Mouse (Mus musculus) adrenal gland, postnatal 25 days (tissue): ENCODE measurements around the gene Itga1. TPM values are rescaled to one million over a fixed set of nuclear protein-coding genes. Genes with fewer than 3 reads are reported as not detected.

Experiments used
- DNase-seq: peaks from one replicate; pipeline ENCODE4 v3.0.0; 2021; ENCODE audit warnings: mixed read lengths
- long read RNA-seq: library from polyadenylated mRNA; stranded (forward); transcript quantifications from one replicate; pipeline ENCODE4 v2.0.0, GENCODE M21; 2021
- total RNA-seq: library from RNA; stranded (reverse); gene quantifications from 2 replicates; pipeline ENCODE4 v1.2.3, GENCODE M21; 2021

Gene Itga1
- 28.1 and 28.9 TPM in 2 replicates for total RNA-seq
- long read RNA-seq, full-length matches to known transcripts = 3 of 11 reads
- long read RNA-seq, partial matches to known transcripts = 6 of 11 reads
- long read RNA-seq, other reads (novel, unspliced or antisense) = 2 of 11 reads

DNA sequence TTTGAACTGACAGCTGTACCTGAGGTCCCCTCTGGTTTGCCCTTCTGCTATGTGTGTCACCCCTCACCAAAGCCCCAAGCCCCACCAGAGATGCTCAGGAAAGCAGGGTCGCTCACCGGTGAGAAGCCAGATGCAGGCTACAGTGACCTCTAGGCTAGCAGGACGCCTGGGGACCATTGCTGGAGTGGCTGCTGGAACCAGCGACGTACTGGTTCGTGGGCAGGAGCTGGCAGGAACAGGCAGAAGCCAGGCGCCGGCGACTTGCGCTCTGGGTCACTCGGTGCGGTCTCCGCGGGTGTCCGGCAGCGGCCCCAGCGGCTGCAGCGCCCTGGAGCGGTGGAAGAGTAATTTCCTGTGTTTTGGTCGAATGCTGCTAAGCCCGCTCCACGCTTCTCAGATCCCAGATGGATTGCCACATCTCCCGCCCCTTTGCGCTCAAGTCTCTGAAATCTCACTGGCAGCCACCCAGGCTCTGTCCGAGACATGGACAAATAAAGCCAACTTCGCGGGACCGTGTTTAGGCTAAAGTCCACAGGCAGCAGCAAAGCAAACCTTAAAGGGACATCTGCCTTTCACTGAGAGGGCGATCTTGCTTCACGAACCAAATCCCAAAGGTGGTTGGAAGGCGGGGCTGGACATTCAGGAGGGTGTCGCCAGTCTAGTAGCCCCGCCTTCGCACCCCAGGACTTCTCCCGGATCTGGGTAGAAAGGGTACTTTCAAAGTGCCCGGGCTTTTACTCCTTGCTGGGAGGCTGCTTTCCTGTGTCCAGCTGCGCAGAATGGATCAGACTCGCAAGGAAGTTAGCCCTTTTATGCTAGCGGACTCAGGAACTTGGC lies at the start of gene Itga1, which contains the start of gene Gm49395:
TSS of gene Itga1 (minus strand) at position 610 of the 837 bp plus-strand sequence.
TSS of gene Gm49395 (minus strand) at position 567 of the 837 bp plus-strand sequence.
- peak; percentile 77 for DNase-seq

DNA sequence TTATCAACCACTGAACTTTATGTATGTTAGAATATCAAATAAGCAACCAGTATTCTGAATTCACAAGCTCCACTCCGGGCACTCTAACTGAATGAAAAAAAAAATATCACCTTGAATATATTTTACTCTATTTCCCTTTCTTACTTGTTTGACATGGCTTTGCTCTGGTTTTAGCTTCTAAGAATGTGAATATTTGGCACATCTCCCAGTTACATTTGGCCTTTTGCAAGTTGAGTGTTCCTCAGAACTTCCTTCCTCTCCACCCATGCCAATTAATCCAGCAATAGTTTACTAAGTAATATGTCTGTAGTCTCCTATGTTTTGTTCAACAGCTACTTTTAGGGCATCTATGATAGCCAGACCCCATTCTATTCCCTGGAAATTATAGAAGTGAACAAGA lies 48.8 kb upstream of the Itga1 start:
- DNase-seq = no peak

DNA sequence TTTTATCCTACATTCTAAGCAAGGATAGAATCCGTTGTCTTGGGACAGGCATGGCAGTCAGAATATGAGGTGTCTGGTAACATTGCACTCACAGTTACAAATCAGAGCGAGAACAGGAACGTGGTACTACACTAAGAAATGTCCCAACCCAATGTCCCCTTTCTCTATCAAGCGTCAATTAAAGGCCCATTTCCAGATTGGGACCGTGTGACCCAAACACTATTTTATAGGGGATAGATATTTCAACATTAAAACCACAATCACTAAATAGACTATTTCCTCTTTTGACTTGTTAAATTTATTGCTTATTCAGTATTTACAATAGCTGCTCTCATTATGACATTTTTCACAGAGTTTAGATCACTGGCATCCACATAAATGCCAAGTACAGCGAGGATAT lies 48.1 kb upstream of the Itga1 start:
- DNase-seq = no peak

- no peak for DNase-seq
Measured at GRCm38 (mm10) chr13:115143575-115143974, 41.8 kb upstream of the Itga1 start.

GRCm38 (mm10) chr13:115142066-115142465 lies 40.3 kb upstream of the Itga1 start:
- no peak for DNase-seq

- no peak for DNase-seq
Measured at GRCm38 (mm10) chr13:115138513-115138912, 36.7 kb upstream of the Itga1 start.

DNA sequence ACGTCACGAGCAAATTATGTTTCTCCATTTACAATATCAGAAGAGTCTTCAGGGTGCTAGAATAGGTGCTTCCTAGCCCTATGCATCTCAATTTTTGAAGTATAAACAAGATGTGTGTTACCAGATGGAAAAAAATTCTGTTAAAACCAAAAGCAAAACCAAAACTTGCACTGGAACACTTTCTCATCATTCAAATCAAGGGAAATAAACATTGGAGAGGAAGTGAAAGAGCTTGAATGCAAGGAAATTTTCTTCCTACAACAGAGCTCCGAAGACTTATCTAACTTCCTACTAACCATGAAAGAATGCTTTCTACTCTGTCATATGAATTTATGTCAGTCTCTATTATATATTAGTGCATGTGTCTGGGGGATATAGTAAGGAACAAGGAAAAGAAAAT lies 35.0 kb upstream of the Itga1 start:
- no peak for DNase-seq

DNA sequence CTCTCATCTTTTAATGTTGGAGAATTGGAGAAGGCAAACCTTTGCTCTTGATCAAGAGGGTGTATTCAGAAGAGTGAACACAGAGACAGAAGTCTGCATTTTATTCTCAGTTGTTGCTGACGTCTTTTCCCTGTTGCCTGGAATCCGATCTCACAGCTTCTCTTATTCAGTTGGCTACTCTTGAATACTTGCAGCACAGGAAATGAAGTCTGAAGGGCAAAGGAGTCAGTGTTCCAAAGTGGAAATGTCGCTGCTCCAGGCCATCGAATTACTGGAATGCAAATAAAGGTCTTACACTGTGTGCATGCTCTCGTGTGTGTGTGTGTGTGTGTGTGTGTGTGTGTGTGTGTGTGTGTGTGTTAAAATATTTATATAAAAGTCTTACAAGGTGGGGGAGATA lies 30.7 kb upstream of the Itga1 start:
- DNase-seq = no peak

DNA sequence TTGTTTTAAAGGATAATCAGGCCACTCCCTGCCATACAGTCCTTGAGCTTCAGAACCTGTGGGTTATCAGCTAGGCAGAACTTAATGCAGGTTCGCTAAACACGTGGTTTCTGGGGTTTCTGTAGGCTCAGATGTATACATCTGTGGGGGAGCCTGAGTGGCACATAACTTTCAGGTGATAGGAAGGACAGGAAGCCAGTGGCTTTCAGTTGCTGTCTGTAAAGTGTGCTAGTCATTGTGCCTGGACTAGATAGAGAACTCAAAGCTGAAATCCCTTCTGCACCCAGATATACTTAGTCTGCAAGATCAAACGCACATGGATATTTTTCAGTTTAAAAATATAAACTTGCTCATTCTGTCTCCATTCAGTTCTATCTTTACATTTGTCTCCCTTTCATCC lies 29.6 kb upstream of the Itga1 start:
- DNase-seq = no peak

- DNase-seq = no peak
Measured at GRCm38 (mm10) chr13:115130035-115130434, 28.3 kb upstream of the Itga1 start.

GRCm38 (mm10) chr13:115127826-115128225 lies 26.1 kb upstream of the Itga1 start:
- DNase-seq = no peak

DNA sequence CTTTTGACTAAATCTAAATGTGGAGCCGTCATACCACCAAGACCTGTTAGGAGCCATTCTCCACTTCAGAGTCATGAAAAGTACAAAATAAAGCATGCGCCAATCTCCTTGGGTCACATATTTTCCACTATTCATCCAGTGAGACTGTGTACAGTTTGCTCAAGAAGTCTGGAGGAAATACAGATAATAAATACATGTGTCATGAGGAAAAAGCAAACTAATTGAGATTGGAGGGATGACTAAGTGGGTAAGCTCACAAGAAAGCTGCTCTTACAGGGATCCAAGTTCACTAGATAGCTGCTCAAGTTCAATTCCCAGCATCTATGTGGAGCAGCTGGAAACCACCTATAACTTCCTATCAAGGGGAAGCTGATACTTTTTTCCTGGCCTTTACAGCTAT lies 24.8 kb upstream of the Itga1 start:
- no peak for DNase-seq

DNA sequence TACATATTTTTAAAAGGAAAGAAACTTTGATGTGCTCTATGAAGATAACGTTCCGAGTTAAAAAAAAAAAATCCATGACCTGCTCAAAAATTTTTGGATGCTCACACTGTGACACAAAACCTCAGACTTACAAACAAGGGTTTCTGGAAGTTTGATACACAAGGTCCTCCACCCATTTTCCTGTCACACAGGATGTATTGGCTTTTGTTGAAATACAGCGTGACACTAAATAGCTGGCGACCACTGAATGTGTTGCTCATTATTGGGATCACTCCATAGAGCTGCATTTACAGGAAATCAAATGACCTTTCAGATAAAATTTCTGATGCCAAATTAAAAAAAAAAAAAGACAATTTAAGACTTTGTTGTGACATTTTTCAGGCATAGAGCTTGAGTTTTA lies 23.4 kb upstream of the Itga1 start:
- no peak for DNase-seq

GRCm38 (mm10) chr13:115124521-115124920 lies 22.8 kb upstream of the Itga1 start:
- peak; percentile 59 for DNase-seq

DNA sequence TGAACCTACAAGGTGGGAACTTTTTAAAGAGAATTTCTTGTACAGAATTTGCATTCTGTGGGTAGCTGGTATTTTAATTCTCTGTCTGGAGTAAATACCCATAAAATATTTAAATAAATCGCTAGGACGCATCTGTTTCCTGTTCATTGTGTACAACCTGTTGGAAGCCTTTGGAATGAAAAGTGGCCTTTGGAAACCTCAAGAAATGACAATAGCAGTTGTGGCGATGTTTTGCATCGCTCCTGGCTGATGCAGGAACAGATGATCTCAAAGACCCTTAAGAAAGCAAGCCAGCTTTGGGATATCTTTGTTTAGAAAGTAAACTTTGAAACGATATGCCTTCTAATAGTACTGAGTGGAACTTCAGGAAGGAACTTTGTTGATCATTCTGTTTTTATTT lies 17.0 kb upstream of the Itga1 start:
- DNase-seq = no peak

DNA sequence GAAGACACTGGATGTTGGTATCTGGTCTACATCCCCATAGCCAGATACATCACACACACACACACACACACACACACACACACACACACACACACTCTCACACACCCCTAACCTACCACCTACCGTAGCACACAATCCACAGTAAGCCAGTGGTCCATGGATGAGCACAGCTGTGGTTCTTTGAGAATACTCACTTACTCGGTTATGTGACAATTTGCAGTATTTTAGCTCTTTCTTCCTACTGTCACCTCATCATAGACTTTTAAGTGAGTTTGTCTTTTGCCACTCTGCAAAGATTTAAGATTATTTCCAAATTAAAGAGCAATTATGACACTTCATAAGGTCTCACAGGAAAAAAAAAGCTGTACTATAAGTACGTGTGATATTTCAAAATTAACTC lies 16.4 kb upstream of the Itga1 start:
- DNase-seq = no peak

DNA sequence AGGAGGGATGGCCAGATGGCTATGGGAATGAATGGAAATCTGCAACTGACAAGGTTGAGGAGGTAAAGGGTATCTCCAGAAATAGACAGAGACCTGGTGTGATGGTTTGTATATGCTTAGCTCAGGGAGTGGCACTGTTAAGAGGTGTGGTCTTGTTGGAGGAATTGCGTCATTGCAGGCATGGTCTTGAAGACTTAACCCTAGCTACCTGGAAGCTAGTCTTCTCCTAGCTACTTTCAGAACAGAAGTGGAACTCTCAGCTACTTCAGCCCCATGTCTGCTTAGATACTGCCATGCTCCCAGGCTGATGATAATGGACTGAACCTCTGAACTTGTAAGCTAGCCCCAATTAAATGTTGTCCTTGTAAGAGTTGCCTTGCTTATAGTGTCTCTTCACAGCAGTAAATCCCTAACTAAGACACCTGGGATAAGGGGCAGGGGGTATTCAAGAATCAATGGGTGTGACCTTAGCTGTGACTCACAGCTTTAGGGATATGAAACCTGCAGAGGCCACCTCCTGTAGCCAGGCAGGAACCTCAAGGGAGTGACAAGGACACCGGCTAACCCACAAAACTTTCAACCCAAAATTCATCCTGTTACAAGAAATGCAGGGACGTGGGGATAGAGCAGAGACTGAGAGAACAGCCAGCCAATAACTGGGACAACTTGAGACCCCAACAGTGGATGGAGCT lies 15.3 kb upstream of the Itga1 start:
- no peak for DNase-seq

DNA sequence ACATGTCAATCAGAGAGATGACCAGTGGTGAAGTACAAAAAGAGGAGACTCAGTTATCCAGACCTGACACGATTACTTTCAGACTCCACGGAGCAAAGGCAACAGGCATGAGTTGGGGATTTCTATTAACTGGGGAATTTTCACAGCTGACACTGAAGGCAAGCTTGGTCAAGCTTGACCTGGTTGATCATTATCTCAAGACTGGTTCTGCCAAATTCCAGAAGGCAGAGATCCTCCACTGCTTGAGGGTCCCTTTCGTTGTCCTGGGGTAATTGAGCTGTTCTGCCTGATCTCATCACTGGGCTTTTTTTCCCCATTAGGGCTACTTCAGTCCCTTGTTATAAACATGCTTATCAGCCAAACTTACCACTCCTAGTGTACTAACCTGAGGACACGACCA lies 7.9 kb upstream of the Itga1 start:
- DNase-seq = no peak

- DNase-seq = no peak
Measured at GRCm38 (mm10) chr13:115107436-115107835, 5.7 kb upstream of the Itga1 start.

GRCm38 (mm10) chr13:115106183-115106582 lies 4.4 kb upstream of the Itga1 start:
- no peak for DNase-seq

- no peak for DNase-seq
Measured at GRCm38 (mm10) chr13:115102754-115103153, 990 bp upstream of the Itga1 start.

DNA sequence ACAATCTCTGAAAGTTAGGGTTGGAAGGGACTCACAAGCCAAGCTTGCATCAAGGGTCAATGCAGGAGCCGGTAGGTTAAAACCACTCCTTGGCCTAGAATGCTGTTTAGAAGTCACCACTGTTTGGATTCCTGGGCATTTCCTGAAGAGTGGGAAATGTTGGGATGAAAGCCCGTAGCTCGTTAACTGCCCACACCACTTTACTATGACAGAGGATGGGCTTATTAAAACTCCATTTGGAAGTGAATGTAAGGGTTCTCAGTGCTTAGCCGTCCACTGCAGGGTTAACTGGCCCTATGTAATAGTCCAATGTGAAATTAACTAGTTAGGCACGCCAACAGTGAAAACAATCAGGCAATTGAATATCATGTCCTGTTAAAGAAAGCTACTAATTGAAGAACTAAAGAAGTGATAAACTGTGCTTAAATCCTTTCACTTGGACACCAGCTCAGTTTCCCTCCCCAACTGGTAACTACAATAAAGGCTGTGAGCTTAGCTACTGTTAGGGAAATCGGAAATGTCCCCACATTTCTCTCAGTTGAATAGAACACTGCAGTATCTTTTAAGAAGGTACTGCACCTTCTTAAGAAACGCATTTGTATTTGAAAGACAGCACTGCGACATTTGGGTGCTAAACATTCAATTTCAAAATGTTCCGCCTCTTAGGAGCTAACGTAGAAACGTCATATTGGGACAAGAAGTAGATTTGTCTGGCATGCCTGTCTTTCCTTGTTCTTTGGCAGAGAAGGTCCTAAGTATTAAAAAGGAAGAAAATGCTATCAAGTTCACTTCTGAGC lies 1.2 kb downstream of the Itga1 start:
- no peak for DNase-seq

- DNase-seq = no peak
Measured at GRCm38 (mm10) chr13:115099381-115099780, 2.4 kb downstream of the Itga1 start.
